Mouse (Mus musculus): Measurements from ENCODE around the gene Olfr1269.

Gene Olfr1269

GRCm38 (mm10) chr2:90121312-90121711, at the start of gene Olfr1269:
Olfr1269 (minus strand) TSS chr2:90121412.
- no peak for DNase-seq (ENCODE audit: low spot score)

- no peak for DNase-seq (ENCODE audit: low spot score)
Observed at GRCm38 (mm10) chr2:90153916-90154315, 32.7 kb upstream of the Olfr1269 start.

GRCm38 (mm10) chr2:90152991-90153390, 31.8 kb upstream of the Olfr1269 start, which contains the start of gene Olfr1270:
Olfr1270 (minus strand) TSS chr2:90153091.
- DNase-seq (ENCODE audit: low spot score), result no peak

- no peak for DNase-seq (ENCODE audit: low spot score)
Observed at GRCm38 (mm10) chr2:90142196-90142595, 21.0 kb upstream of the Olfr1269 start, which contains the start of gene Olfr32. Olfr32 (minus strand) TSS chr2:90142296.

GRCm38 (mm10) chr2:90070065-90070464, 51.1 kb downstream of the Olfr1269 start:
- DNase-seq (ENCODE audit: low spot score), result no peak

Measured in ovary, postnatal 14 days (tissue).